Mouse (Mus musculus) lung, adult 2 months (tissue): Measurements from ENCODE around the gene Sla2.

ENCODE experiments used
- CTCF ChIP-seq: fragments of 200-500 bp; IDR thresholded peaks from 2 replicates; pipeline ENCODE4 v1.5.1; 2011; ENCODE audit warnings: mild to moderate bottlenecking, low read length, control low read depth; ENCODE audit not compliant: insufficient read depth
- POLR2A ChIP-seq: fragments of 200-500 bp; IDR thresholded peaks from 2 replicates; pipeline ENCODE4 v1.6.1; 2011; ENCODE audit warnings: low read depth, mild to moderate bottlenecking, control low read depth, low read length, borderline replicate concordance; ENCODE audit errors: extremely low read depth

GRCm38 (mm10) chr2:156915559-156915958 is 28.6 kb upstream of the Sla2 start:
- TF ChIP-seq CTCF: no peak
- no peak for TF ChIP-seq POLR2A
